Mouse (Mus musculus) megakaryocyte, embryonic 14.5 days (primary cell): Measurements from ENCODE around the gene Atg4c.

Experiments used
- FLI1 ChIP-seq: IDR thresholded peaks from 2 replicates; pipeline ENCODE4 v1.6.1; 2012; ENCODE audit warnings: low read length, inconsistent platforms, mixed read lengths
- GATA1 ChIP-seq: IDR thresholded peaks from 3 replicates; pipeline ENCODE4 v1.6.1; 2012; ENCODE audit warnings: mixed read lengths, low read length, inconsistent platforms, borderline replicate concordance

GRCm38 (mm10) chr4:99176841-99177240 is 16.9 kb upstream of the Atg4c start:
- TF ChIP-seq GATA1 (no peak), FLI1 (no peak)
